Mouse (Mus musculus) NIH3T3 (cell line): ENCODE results near the gene Rps10.

Experiments used
- DNase-seq: peaks from one replicate; pipeline ENCODE4 v3.0.0-alpha.2; 2012; ENCODE audit warnings: low read depth

Gene Rps10

DNA sequence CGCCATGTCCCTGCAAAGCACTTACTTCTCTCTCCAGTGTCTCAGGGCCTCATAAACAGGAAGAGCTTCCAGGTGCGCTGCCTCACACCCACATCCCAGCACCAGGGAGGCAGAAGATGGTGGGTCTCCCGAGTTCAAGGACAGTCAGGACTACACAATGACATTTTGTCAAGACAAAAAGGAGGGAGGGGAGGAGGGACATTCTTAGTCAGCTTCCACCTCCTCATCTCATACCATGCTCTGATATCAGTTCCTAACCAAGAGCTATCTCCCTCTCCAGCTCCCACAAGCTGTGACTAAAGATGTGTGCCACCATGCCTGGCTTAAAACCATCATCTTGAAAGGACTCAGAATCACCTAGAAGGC, 25.0 kb downstream of the Rps10 start:
- no peak for DNase-seq

- no peak for DNase-seq
Observed at GRCm38 (mm10) chr17:27610679-27611518, 25.6 kb downstream of the Rps10 start.

DNA sequence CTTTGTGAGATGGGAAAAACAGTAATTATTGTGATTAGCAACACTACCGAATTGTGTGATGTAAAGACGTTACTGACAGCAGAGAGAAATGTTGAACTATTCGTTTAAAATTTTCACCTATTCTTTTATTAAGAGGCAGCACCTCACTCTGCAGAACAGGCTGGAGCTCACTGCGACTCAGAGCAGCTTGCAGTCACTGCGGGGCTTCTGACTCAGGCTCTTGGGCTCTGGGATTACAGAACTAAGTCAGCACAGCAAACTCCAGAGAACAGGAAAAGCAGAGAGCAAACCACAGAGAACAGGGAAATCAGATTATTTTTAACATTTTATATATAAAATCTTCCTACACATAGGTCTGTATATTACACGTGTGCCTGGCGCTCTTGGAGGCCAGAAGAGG, 26.9 kb downstream of the Rps10 start:
- DNase-seq = peak; percentile 58

DNA sequence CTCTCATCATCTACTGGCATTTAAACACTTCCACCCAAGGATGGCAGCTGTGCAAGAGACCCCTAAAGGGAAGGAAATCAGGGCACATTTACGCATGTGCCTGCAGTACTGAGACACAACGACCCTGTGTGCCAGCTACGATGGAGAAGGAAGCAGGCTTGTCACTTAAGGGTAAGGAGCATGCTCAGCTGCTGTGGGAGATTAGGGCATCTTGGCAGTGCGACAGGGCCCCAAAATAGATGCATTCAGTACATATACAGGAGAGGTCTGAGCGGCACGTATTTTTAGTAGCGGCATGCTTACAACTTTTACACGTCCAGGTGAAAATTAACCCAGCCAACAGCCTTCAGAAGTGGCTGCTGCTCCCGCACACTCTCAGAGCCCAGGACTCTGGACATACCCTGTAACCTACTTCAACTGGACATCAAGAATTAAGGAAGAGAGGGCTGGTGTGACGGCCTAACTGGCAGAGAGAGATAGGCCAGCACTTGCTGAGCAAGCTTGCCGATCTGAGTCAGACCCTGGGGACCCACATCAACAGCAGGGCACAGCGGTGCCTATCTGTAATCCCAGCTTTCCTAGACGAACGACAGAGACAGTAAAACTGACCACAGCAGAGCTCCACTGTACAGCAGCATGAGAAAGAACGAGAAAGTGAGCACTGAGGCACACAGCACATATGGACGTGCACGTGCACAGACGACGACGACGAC, 32.8 kb downstream of the Rps10 start:
- no peak for DNase-seq

- no peak for DNase-seq
Observed at GRCm38 (mm10) chr17:27603036-27603435, 33.4 kb downstream of the Rps10 start.

- no peak for DNase-seq
Observed at GRCm38 (mm10) chr17:27600869-27601268, 35.6 kb downstream of the Rps10 start.

DNA sequence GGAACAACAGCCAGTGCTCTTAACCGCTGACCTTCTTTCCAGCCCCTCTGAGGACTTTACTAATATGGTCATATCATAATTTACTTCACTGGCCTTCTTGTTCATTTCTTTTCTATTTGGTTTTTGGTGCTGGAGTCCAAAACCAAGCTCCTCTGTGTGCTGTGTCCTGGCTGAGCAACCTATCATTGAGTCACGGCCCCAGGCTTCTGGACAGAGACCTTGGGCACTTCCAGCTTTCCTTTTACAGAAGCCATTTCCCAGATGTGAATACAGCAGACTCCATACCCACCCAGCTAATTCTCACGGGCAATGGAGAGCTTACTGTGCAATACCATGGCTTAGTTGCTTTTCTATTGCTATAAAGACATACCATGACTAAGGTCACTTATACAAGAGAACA, 36.2 kb downstream of the Rps10 start:
- DNase-seq = no peak

DNA sequence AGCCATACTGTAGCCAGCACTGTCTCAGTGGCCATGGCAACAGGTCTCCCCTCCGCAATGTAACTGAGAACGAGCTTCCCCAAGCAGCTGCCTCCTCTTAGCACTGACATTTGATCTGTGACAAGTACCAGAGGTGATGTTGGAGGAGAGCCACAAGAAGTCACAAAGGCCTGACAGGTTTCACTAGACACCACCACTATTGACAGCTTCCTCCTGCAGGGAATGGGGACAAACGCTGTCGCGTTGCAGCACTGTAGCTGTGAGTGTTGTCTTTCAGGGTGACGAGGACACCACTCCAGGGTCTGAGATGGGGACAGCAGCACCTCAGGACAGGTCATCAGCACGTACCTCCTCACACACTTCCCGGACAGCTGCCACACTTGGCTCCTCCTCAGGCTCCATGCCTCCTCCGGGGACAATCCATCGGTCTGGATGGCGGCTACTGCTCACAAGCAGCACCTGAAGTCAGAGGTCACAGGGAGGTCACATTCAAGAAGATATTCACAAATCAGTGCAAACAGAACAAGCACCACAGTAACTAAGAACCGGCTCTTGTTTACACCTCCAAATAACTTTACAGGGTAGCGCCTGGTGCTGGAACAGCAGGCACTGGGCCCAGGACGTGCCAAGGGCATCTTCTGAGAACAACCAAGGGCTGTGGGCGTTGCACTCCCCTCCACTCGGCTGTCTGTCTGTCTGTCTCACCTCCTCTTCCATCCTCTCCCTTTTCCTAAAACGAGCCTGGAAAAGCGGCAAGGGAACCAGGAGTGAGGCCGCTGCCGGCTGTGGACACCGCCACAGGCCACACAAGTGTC, 39.9 kb downstream of the Rps10 start:
- no peak for DNase-seq

DNA sequence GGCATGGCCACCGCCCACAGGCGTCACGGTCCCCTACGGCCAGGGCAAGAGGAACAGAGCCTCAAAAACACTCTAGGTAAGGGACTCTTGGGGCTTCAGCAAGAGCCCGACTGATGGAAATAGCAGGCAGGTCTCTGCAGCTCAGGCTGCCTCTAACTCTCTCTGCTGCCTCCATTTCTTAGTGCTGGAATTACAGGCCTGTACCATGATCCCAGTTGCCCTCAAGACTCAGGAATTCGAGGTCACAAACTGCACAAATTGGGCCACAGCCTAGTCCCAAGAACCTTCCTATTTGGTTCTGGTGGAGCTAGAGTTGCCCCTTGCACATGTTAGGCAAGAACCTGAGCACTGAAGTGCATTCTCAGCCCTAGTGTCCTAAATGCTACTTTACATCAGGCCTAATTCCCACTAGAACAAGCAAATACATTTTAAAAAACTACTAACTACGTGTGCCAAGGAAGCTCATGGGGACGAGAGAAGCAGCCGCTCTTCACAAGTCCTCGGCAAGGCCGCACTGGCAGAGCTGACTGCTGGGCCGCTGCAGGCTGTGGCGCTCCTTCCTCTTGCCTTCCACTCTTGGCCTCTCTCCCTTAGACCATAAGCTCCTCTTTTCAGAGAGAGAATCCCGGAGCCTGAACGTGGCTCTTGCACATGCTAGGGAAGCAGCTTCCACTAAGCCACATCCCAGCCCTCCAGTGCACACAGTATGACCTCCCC, 40.7 kb downstream of the Rps10 start:
- no peak for DNase-seq

DNA sequence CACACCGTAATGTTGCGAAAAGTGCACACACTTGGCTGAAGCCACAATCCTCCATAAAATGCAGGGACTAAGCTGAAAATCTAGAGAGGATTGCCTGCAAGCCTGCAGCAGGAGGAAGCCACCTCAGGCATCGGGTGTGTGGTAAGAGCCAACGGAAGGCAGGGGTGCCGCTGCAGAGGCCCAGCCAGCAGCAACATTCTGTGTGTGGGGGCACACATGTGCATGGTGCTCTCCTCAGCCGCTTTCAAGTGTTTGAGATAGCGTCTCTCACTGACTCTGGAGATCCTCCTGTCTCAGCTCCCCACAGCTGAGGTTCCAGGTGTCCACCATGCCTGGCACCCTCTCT, 43.9 kb downstream of the Rps10 start:
- no peak for DNase-seq

- peak; percentile 31 for DNase-seq
Observed at GRCm38 (mm10) chr17:27591826-27592564, 44.5 kb downstream of the Rps10 start.

GRCm38 (mm10) chr17:27588231-27588630, 48.2 kb downstream of the Rps10 start:
- no peak for DNase-seq

GRCm38 (mm10) chr17:27587252-27587651, 49.2 kb downstream of the Rps10 start:
- DNase-seq = peak; percentile 33

DNA sequence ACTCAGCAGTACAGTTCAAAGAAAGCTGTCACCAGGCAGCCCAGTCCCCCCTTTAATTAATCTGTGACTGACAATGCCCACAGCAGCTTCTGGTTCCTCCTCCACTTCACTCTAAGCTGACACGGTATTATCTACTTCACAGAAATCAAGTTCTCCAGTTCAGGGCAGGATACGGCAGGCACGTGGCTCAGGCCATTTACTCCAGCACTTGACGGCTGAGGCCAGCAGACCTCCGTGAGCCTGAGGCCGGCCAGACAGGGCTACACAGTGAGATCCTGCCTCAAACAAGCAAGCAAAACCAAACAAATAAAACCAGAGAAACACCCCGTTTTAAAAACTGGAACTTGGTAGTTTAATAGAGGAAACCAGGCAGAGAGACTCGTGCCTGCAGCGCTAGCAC, 49.8 kb downstream of the Rps10 start:
- no peak for DNase-seq

DNA sequence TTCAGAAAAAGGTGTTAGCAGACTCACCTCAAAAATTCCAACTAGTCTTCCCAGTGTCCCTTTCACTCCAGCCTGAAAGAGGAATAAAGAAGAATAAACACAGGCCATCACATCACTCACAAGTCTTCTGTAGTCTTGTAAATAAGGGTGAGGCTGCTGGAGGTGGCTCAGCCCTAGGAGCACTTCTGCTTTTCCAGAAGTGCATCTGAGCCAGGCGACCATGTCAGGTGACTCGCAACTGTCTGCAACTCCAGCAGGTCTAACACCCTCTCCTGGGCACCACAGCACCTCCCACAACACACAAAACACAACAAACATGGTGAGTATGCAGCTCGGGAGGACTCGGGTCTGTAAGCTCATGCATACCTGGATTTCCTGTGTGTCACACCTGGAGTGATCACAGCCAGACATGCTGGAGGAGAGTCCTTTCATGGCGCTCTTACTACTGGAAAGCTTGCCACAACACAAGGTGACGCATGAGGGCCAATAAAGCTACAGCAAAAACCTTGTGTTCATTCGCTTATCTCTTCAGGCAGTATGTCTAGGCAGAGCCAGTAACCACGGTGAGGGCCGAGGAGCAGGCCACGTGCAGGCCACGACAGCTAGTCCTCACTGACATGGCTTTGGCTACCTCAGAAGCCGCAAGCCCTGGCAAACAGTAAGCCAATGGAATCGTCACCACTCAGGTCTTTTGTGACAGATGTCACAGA, 53.1 kb downstream of the Rps10 start:
- no peak for DNase-seq
